Mouse (Mus musculus) layer of hippocampus, adult 9-10 months (tissue): ENCODE measurements around the gene Sestd1.

Source experiments
- DNase-seq: peaks from one replicate; pipeline ENCODE4 v3.0.0; 2022; ENCODE audit warnings: low spot score

Sestd1 gene

GRCm38 (mm10) chr2:77212885-77213284 is 67.5 kb downstream of the Sestd1 start:
- no peak for DNase-seq

GRCm38 (mm10) chr2:77206951-77207350 is 73.4 kb downstream of the Sestd1 start:
- no peak for DNase-seq

GRCm38 (mm10) chr2:77203916-77204315 is 76.5 kb downstream of the Sestd1 start:
- no peak for DNase-seq

- no peak for DNase-seq
Measured at GRCm38 (mm10) chr2:77201900-77202299, 78.5 kb downstream of the Sestd1 start.

GRCm38 (mm10) chr2:77200958-77201614 is 79.3 kb downstream of the Sestd1 start:
- DNase-seq = no peak

GRCm38 (mm10) chr2:77200379-77200778 is 80.0 kb downstream of the Sestd1 start:
- no peak for DNase-seq

GRCm38 (mm10) chr2:77198246-77198645 is 82.1 kb downstream of the Sestd1 start:
- no peak for DNase-seq

- DNase-seq = no peak
Measured at GRCm38 (mm10) chr2:77196819-77197218, 83.6 kb downstream of the Sestd1 start.

GRCm38 (mm10) chr2:77195056-77195455 is 85.3 kb downstream of the Sestd1 start:
- no peak for DNase-seq

GRCm38 (mm10) chr2:77191811-77192210 is 88.6 kb downstream of the Sestd1 start:
- DNase-seq = no peak

- DNase-seq = no peak
Measured at GRCm38 (mm10) chr2:77190891-77191290, 89.5 kb downstream of the Sestd1 start.

GRCm38 (mm10) chr2:77190301-77190700 is 90.1 kb downstream of the Sestd1 start:
- no peak for DNase-seq

GRCm38 (mm10) chr2:77189671-77190070 is 90.7 kb downstream of the Sestd1 start:
- no peak for DNase-seq

GRCm38 (mm10) chr2:77187501-77187900 is 92.9 kb downstream of the Sestd1 start:
- DNase-seq = no peak

- DNase-seq = no peak
Measured at GRCm38 (mm10) chr2:77186912-77187311, 93.5 kb downstream of the Sestd1 start.

- DNase-seq = no peak
Measured at GRCm38 (mm10) chr2:77184049-77184571, 96.3 kb downstream of the Sestd1 start.

- no peak for DNase-seq
Measured at GRCm38 (mm10) chr2:77183646-77184045, 96.7 kb downstream of the Sestd1 start.

GRCm38 (mm10) chr2:77182996-77183380 is 97.4 kb downstream of the Sestd1 start:
- no peak for DNase-seq

GRCm38 (mm10) chr2:77182271-77182995 is 98.0 kb downstream of the Sestd1 start:
- DNase-seq = no peak

GRCm38 (mm10) chr2:77177472-77177871 is 102.9 kb downstream of the Sestd1 start:
- no peak for DNase-seq

GRCm38 (mm10) chr2:77176413-77176812 is 104.0 kb downstream of the Sestd1 start:
- DNase-seq = no peak

GRCm38 (mm10) chr2:77175411-77175810 is 105.0 kb downstream of the Sestd1 start:
- no peak for DNase-seq

GRCm38 (mm10) chr2:77174313-77174712 is 106.1 kb downstream of the Sestd1 start:
- no peak for DNase-seq
